Mouse (Mus musculus) liver, adult 2 months (tissue): Measurements from ENCODE around the gene Mylk. TPM values are rescaled to one million over a fixed set of nuclear protein-coding genes. Genes with fewer than 3 reads are reported as not detected.
A peak's percentile ranks its signal among the peaks of the same experiment; 100 is the strongest.

Experiments
- DNase-seq: peaks from one replicate; pipeline ENCODE4 v3.0.0-alpha.2; 2011; ENCODE audit warnings: low read depth, low spot score; ENCODE audit errors: extremely low read depth
- H3K27ac ChIP-seq: fragments of 200-500 bp; replicated peaks from 2 replicates; pipeline ENCODE4 v1.5.1; 2012; ENCODE audit warnings: low read depth, mild to moderate bottlenecking, control low read depth, inconsistent platforms, low read length; ENCODE audit not compliant: insufficient read depth
- H3K27me3 ChIP-seq: fragments of 200-500 bp; 2 replicates; pipeline ENCODE4 v1.6.1; 2012; ENCODE audit warnings: mild to moderate bottlenecking, moderate library complexity, low read length, inconsistent platforms; ENCODE audit not compliant: control insufficient read depth, insufficient read depth
- H3K36me3 ChIP-seq: fragments of 200-500 bp; 2 replicates; pipeline ENCODE4 v1.6.1; 2012; ENCODE audit warnings: low read length, inconsistent platforms; ENCODE audit not compliant: control insufficient read depth, insufficient read depth
- H3K4me1 ChIP-seq: fragments of 200-500 bp; 2 replicates; pipeline ENCODE4 v1.6.1; 2011; ENCODE audit warnings: low read length; ENCODE audit not compliant: control insufficient read depth, insufficient read depth
- H3K4me3 ChIP-seq: fragments of 200-500 bp; 2 replicates; pipeline ENCODE4 v1.5.1; 2011; ENCODE audit warnings: low read depth, mild to moderate bottlenecking, control low read depth, low read length, moderate library complexity; ENCODE audit not compliant: insufficient read depth
- H3K79me2 ChIP-seq: fragments of 200-500 bp; 2 replicates; pipeline ENCODE4 v1.6.1; 2012; ENCODE audit warnings: inconsistent platforms, mild to moderate bottlenecking, low read length, moderate library complexity; ENCODE audit not compliant: control insufficient read depth, insufficient read depth
- H3K9ac ChIP-seq: fragments of 200-500 bp; 2 replicates; pipeline ENCODE4 v1.6.1; 2012; ENCODE audit warnings: low read depth, mild to moderate bottlenecking, control low read depth, inconsistent platforms, low read length
- CTCF ChIP-seq: fragments of 200-500 bp; IDR thresholded peaks from 2 replicates; pipeline ENCODE4 v1.5.1; 2011; ENCODE audit warnings: low read depth, low read length, control low read depth
- POLR2A ChIP-seq: fragments of 200-500 bp; IDR thresholded peaks from 2 replicates; pipeline ENCODE4 v1.6.1; 2011; ENCODE audit warnings: low read length, control low read depth; ENCODE audit not compliant: insufficient read depth; ENCODE audit errors: extremely low read depth
- WGBS: fragments of 180-500 bp; shearing (Covaris S2); methylation state at CpG from one replicate; pipeline ENCODE4 v1.1.7; 2018; 5-methylcytosine and 5-hydroxymethylcytosine counted together
- polyA plus RNA-seq: library from polyadenylated mRNA; depleted of rRNA; stranded (reverse); fragments of >200 nt; gene quantifications from 2 replicates; pipeline ENCODE4 v1.2.3, GENCODE M21; 2012
- total RNA-seq: library from RNA; depleted of rRNA; stranded (reverse); fragments of >200 nt; gene quantifications from 2 replicates; pipeline ENCODE4 v1.2.3, GENCODE M21; 2014

Mylk gene
- total and polyA plus RNA-seq, 2 experiments, result 33.0 to 37.7 TPM

DNA sequence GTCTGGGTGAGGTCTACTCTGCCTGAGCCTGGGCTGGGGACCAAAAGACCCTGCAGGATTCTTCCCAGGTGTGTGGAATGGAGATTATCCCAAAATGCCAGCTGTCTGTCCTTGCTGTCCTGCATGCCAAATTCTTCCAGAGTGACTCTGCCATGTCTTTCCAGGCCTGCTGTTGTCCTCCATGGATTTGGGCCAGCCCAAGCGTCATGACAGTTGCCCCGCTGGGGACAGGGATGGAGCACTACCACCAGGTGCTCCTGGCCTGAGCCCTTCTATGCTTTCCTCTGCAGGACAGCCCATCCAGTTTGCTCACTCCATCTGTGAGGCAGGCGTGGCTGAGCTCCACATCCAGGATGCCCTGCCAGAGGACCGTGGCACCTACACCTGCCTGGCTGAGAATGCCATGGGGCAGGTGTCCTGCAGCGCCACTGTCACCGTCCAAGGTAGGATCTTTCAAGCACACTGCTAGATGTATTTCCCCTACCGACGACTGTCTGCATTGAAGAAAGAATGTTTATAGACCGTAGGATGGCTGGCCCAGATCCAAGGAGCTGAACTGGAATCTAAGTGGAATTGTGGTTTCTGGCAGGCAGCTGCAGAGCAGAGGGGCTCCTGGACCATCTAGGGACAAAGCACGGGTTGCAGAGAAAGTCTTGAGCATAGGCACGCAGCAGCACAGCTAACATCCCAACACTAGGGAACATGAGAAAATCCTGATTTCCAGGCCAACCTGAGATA is 154.2 kb downstream of the Mylk start:
- no peak overlapping the region for H3K27ac ChIP-seq
- DNase-seq, result no peak
- H3K79me2 ChIP-seq, result no peaks in the 10 kb centered on the region
- peaks cover 15% of the 10 kb centered on the region for H3K4me1 ChIP-seq
- H3K27me3 ChIP-seq, result no peaks in the 10 kb centered on the region
- H3K9ac ChIP-seq, result no peak overlapping the region
- H3K36me3 ChIP-seq, result peaks cover 4% of the 10 kb centered on the region; the same call in 1 of the 2 replicates
- TF ChIP-seq POLR2A, result no peak
- TF ChIP-seq CTCF, result no peak
- no peak overlapping the region for H3K4me3 ChIP-seq
- 86% methylated on average over 11 of the region's 11 CpGs for WGBS

- no peak for DNase-seq
- Histone ChIP-seq H3K79me2 (no peaks in the 10 kb centered on the region), H3K36me3 (peaks cover 4% of the 10 kb centered on the region; the same call in 1 of the 2 replicates), H3K4me1 (peaks cover 8% of the 10 kb centered on the region), H3K27ac (no peak overlapping the region), H3K9ac (no peak overlapping the region), H3K4me3 (no peak overlapping the region), H3K27me3 (no peaks in the 10 kb centered on the region)
- TF ChIP-seq CTCF (no peak), POLR2A (no peak)
- 72% methylated on average over 5 of the region's 5 CpGs for WGBS
These were observed 155.0 kb downstream of the Mylk start for GRCm38 (mm10) chr16:34899997-34900396.

GRCm38 (mm10) chr16:34900471-34900870 is 155.5 kb downstream of the Mylk start:
- H3K27ac ChIP-seq, result no peak overlapping the region
- peaks cover 4% of the 10 kb centered on the region; the same call in 1 of the 2 replicates for H3K36me3 ChIP-seq
- whole genome bisulfite sequencing, result 92% methylated on average over 5 of the region's 5 CpGs
- no peak for DNase-seq
- H3K27me3 ChIP-seq, result no peaks in the 10 kb centered on the region
- H3K4me1 ChIP-seq, result peaks cover 7% of the 10 kb centered on the region
- TF ChIP-seq CTCF, result no peak
- no peak for TF ChIP-seq POLR2A
- no peaks in the 10 kb centered on the region for H3K79me2 ChIP-seq
- no peak overlapping the region for H3K4me3 ChIP-seq
- H3K9ac ChIP-seq, result no peak overlapping the region

DNA sequence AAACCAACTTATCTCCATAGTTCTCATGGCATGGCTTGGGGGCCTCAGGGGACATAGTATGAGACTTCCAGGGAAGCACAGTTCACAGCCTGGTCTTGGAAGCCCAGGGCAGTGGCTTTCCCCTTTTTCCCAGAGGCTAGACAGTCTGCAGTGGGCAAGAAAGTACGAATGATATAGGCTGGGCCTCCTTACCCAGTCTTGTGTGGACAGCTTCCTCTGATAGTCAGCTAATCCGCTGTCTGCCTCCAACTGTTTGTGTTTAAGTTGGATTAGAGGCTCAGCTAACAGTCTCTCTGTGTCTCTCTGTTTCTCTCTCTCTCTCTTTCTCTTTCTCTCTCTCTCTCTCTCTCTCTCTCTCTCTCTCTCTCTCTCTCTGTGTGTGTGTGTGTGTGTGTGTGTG is 156.0 kb downstream of the Mylk start:
- peaks cover 4% of the 10 kb centered on the region; the same call in 1 of the 2 replicates for H3K36me3 ChIP-seq
- H3K4me3 ChIP-seq, result no peak overlapping the region
- WGBS, result 87% methylated on average over 2 of the region's 2 CpGs
- H3K4me1 ChIP-seq, result peaks cover 4% of the 10 kb centered on the region
- no peak for TF ChIP-seq CTCF
- TF ChIP-seq POLR2A, result no peak
- no peak overlapping the region for H3K27ac ChIP-seq
- H3K9ac ChIP-seq, result no peak overlapping the region
- no peaks in the 10 kb centered on the region for H3K27me3 ChIP-seq
- no peaks in the 10 kb centered on the region for H3K79me2 ChIP-seq
- DNase-seq, result no peak

- H3K4me3 ChIP-seq, result no peak overlapping the region
- H3K36me3 ChIP-seq, result peaks cover 4% of the 10 kb centered on the region; the same call in 1 of the 2 replicates
- H3K27ac ChIP-seq, result no peak overlapping the region
- no peak for TF ChIP-seq CTCF
- TF ChIP-seq POLR2A, result no peak
- no peak overlapping the region for H3K9ac ChIP-seq
- H3K79me2 ChIP-seq, result no peaks in the 10 kb centered on the region
- H3K27me3 ChIP-seq, result no peaks in the 10 kb centered on the region
- no peaks in the 10 kb centered on the region for H3K4me1 ChIP-seq
- DNase-seq, result no peak
- 73% methylated on average over 7 of the region's 7 CpGs for WGBS
These were observed 156.7 kb downstream of the Mylk start for GRCm38 (mm10) chr16:34901611-34902293.

- H3K36me3 ChIP-seq, result peaks cover 4% of the 10 kb centered on the region; the same call in 1 of the 2 replicates
- TF ChIP-seq POLR2A, result no peak
- TF ChIP-seq CTCF, result peak; percentile 83
- H3K4me3 ChIP-seq, result no peak overlapping the region; the same call in 1 of the 2 replicates
- peak; percentile 20 for DNase-seq
- H3K4me1 ChIP-seq, result no peaks in the 10 kb centered on the region
- WGBS, result 46% methylated on average over 9 of the region's 9 CpGs
- H3K27ac ChIP-seq, result no peak overlapping the region
- H3K79me2 ChIP-seq, result no peaks in the 10 kb centered on the region
- H3K27me3 ChIP-seq, result no peaks in the 10 kb centered on the region
- no peak overlapping the region for H3K9ac ChIP-seq
These were observed 157.3 kb downstream of the Mylk start for GRCm38 (mm10) chr16:34902294-34902680.
